ENCODE assay signal across 15 mouse cellular contexts in genomic region chr8:127684213-127684612, GRCm38 (mm10).
DNase-seq lines count a peak whose midpoint lies in the region; ATAC-seq lines count a peak whose summit lies in the region.
"Had no signal": no experiment of that assay in that cellular context is flagged by ENCODE, and none has a peak within 500 bp of the region (broad histone marks: within the 10 kb centered on the region; RNA-seq: fewer than 3 reads in every experiment).

No protein-coding gene starts in this region.

- no peaks in the 10 kb centered on the region for H3K4me1 ChIP-seq in hindbrain, embryonic 11.5 days (replicated peaks; ENCODE audit: control insufficient read depth, insufficient read depth, low read length)
- H3K4me1 ChIP-seq in hindbrain, embryonic 14.5 days (replicated peaks; ENCODE audit: control insufficient read depth, insufficient read depth, low read length), result no peaks in the 10 kb centered on the region
- H3K4me1 ChIP-seq in forebrain, embryonic 13.5 days, result no peaks in the 10 kb centered on the region
- H3K4me1 ChIP-seq in heart, embryonic 11.5 days (ENCODE audit: control insufficient read depth, insufficient read depth, low read length), result no peaks in the 10 kb centered on the region

- no peak overlapping the region for H3K4me2 ChIP-seq in hindbrain, embryonic 11.5 days (replicated peaks; ENCODE audit: low read depth, low read length)
- H3K4me2 ChIP-seq in hindbrain, embryonic 14.5 days (replicated peaks), result no peak overlapping the region
- H3K4me2 ChIP-seq in forebrain, embryonic 13.5 days, result no peak overlapping the region
- H3K4me2 ChIP-seq in heart, embryonic 11.5 days, result no peak overlapping the region
- H3K4me2 ChIP-seq: embryonic facial prominence, embryonic 15.5 days had no signal

- H3K9ac ChIP-seq in hindbrain, embryonic 11.5 days (ENCODE audit: low read depth, low read length), result no peak overlapping the region
- no peak overlapping the region for H3K9ac ChIP-seq in hindbrain, embryonic 14.5 days
- no peak overlapping the region for H3K9ac ChIP-seq in forebrain, embryonic 13.5 days
- no peak overlapping the region for H3K9ac ChIP-seq in heart, embryonic 11.5 days (ENCODE audit: low read depth, low read length)
- H3K9ac ChIP-seq: embryonic facial prominence, embryonic 15.5 days had no signal

- no peaks in the 10 kb centered on the region for H3K9me3 ChIP-seq in hindbrain, embryonic 11.5 days (ENCODE audit: control insufficient read depth, low read length)
- H3K9me3 ChIP-seq in hindbrain, embryonic 14.5 days (ENCODE audit: control insufficient read depth, low read length), result no peaks in the 10 kb centered on the region
- no peaks in the 10 kb centered on the region for H3K9me3 ChIP-seq in forebrain, embryonic 13.5 days (replicated peaks)
- H3K9me3 ChIP-seq in heart, embryonic 11.5 days (replicated peaks; ENCODE audit: control insufficient read depth, low read length), result no peaks in the 10 kb centered on the region
- H3K9me3 ChIP-seq: embryonic facial prominence, embryonic 15.5 days had no signal

- 68% methylated on average over 5 of the region's 5 CpGs for WGBS in hindbrain, embryonic 11.5 days
- 48% methylated on average over 5 of the region's 5 CpGs for WGBS in hindbrain, embryonic 14.5 days
- 79% methylated on average over 5 of the region's 5 CpGs for WGBS in forebrain, embryonic 13.5 days
- 43% methylated on average over 5 of the region's 5 CpGs for WGBS in heart, embryonic 11.5 days (ENCODE audit: insufficient replicate concordance)

- DNase-seq in hindbrain, embryonic 11.5 days (ENCODE audit: low spot score), result peak; percentile 16
- no peak for DNase-seq in hindbrain, embryonic 14.5 days (ENCODE audit: low spot score)
- peak; percentile 9 for DNase-seq in NIH3T3 (ENCODE audit: low read depth)
- peak; percentile 33 to 40 for DNase-seq in layer of hippocampus, postnatal 36 days
- no peak for DNase-seq in ovary, adult 18-20 months (ENCODE audit: low spot score)
- no peak for DNase-seq in adrenal gland, postnatal 14 days
- DNase-seq: adrenal gland, adult 8-10 months; cerebellum, adult 2 months; kidney, adult 2 months; lung, postnatal 10 days had no signal

- H3K27ac ChIP-seq in hindbrain, embryonic 11.5 days (ENCODE audit: low read depth, low read length), result no peak overlapping the region
- no peak overlapping the region for H3K27ac ChIP-seq in hindbrain, embryonic 14.5 days
- no peak overlapping the region for H3K27ac ChIP-seq in forebrain, embryonic 13.5 days
- H3K27ac ChIP-seq in heart, embryonic 11.5 days (ENCODE audit: low read depth, low read length), result no peak overlapping the region
- H3K27ac ChIP-seq: embryonic facial prominence, embryonic 15.5 days had no signal

- no peaks in the 10 kb centered on the region for H3K36me3 ChIP-seq in hindbrain, embryonic 11.5 days (ENCODE audit: control insufficient read depth, insufficient read depth, low read length)
- no peaks in the 10 kb centered on the region for H3K36me3 ChIP-seq in hindbrain, embryonic 14.5 days (replicated peaks; ENCODE audit: control insufficient read depth, insufficient read depth)
- no peaks in the 10 kb centered on the region for H3K36me3 ChIP-seq in forebrain, embryonic 13.5 days (ENCODE audit: poor library complexity, severe bottlenecking)
- H3K36me3 ChIP-seq in heart, embryonic 11.5 days (ENCODE audit: control insufficient read depth, insufficient read depth, low read length), result no peaks in the 10 kb centered on the region
- H3K36me3 ChIP-seq: embryonic facial prominence, embryonic 15.5 days had no signal

- no peaks in the 10 kb centered on the region for H3K27me3 ChIP-seq in hindbrain, embryonic 11.5 days (ENCODE audit: control insufficient read depth, insufficient read depth, low read length)
- H3K27me3 ChIP-seq in hindbrain, embryonic 14.5 days (ENCODE audit: control insufficient read depth, insufficient read depth, low read length), result no peaks in the 10 kb centered on the region
- H3K27me3 ChIP-seq in forebrain, embryonic 13.5 days, result no peaks in the 10 kb centered on the region
- H3K27me3 ChIP-seq in heart, embryonic 11.5 days (ENCODE audit: control insufficient read depth, insufficient read depth, low read length), result no peaks in the 10 kb centered on the region
- H3K27me3 ChIP-seq: embryonic facial prominence, embryonic 15.5 days; Patski had no signal

- no peak overlapping the region for H3K4me3 ChIP-seq in hindbrain, embryonic 11.5 days (ENCODE audit: low read depth, low read length)
- no peak overlapping the region for H3K4me3 ChIP-seq in hindbrain, embryonic 14.5 days (replicated peaks; ENCODE audit: low read length)
- H3K4me3 ChIP-seq in forebrain, embryonic 13.5 days, result no peak overlapping the region
- no peak overlapping the region for H3K4me3 ChIP-seq in heart, embryonic 11.5 days (ENCODE audit: low read depth, low read length)
- H3K4me3 ChIP-seq: embryonic facial prominence, embryonic 15.5 days had no signal

- ATAC-seq in hindbrain, embryonic 11.5 days (ENCODE audit: low FRiP score), result peak; percentile 75
- ATAC-seq in hindbrain, embryonic 14.5 days (ENCODE audit: low FRiP score), result no peak
- peak; percentile 95 for ATAC-seq in forebrain, embryonic 13.5 days
- ATAC-seq in heart, embryonic 11.5 days (replicated peaks; ENCODE audit: insufficient number of reproducible peaks, low FRiP score, low TSS enrichment), result no peak
- ATAC-seq: CD4-positive, CD25-positive, alpha-beta regulatory T cell, adult 4 months; Patski had no signal

Comparison
In these comparisons a context has a peak if more than half of its experiments do, and no peak if none do; other contexts are left out.
1. ATAC-seq: peak in hindbrain, embryonic 11.5 days (single experiment) and forebrain, embryonic 13.5 days (single experiment); none in hindbrain, embryonic 14.5 days (single experiment) and heart, embryonic 11.5 days (single experiment).
2. DNase-seq: peak in hindbrain, embryonic 11.5 days (single experiment), NIH3T3 (single experiment) and layer of hippocampus, postnatal 36 days (2 of 2); none in hindbrain, embryonic 14.5 days (single experiment), ovary, adult 18-20 months (single experiment) and adrenal gland, postnatal 14 days (single experiment).